Mouse (Mus musculus) right cerebral cortex, postnatal 36 days (tissue): ENCODE measurements around the gene Flna.

Experiments used
- DNase-seq, 2 experiments: peaks; one replicate each; pipeline ENCODE4 v3.0.0; 2022; ENCODE audit warnings: low spot score in 2 of 2, mixed read lengths in 1 of 2

Gene Flna

DNA sequence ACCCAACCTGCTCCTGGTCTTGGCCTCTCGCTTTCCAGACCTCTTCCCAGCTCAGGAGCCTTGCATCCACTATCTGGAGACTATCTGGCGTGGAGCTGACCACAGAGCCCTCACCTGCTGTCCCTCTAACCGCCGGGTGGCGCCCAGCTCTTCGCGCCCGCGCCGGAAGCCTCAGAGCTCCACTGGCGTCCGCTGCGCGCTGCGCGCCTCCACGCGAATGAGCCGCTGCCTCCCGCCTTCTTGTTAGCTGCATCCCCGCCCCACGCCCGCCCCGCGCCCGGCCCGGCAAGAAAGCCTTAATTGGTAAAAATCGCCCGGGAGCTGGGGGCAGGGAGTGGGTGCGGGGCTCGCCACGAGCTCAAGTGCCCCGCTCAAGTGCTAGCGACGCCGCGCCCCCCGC lies at the start of gene Flna:
Gene Flna, minus strand, starts transcription at position 206 of the 400 bp plus-strand sequence.
- peak; percentile 36 to 51 for DNase-seq

DNA sequence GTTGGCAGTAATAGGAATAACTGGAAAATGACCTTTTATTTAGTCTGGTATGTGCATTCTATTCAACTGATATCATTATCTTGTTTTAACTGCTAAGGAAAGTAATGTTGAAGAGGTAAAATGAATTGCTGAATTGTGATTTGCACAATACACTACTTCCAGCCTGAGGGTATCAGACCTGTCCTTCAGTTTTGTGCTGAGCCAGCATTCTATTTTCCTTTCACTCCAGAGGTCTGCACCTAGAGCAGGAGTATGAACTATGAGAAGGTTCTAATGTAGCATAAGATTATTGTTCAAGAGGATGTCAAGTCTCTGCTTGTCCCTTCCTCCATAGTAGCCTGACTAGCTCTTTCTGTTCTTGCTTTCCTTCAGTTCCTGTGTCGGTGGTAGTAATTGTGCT lies 48.7 kb upstream of the Flna start:
- no peak for DNase-seq

DNA sequence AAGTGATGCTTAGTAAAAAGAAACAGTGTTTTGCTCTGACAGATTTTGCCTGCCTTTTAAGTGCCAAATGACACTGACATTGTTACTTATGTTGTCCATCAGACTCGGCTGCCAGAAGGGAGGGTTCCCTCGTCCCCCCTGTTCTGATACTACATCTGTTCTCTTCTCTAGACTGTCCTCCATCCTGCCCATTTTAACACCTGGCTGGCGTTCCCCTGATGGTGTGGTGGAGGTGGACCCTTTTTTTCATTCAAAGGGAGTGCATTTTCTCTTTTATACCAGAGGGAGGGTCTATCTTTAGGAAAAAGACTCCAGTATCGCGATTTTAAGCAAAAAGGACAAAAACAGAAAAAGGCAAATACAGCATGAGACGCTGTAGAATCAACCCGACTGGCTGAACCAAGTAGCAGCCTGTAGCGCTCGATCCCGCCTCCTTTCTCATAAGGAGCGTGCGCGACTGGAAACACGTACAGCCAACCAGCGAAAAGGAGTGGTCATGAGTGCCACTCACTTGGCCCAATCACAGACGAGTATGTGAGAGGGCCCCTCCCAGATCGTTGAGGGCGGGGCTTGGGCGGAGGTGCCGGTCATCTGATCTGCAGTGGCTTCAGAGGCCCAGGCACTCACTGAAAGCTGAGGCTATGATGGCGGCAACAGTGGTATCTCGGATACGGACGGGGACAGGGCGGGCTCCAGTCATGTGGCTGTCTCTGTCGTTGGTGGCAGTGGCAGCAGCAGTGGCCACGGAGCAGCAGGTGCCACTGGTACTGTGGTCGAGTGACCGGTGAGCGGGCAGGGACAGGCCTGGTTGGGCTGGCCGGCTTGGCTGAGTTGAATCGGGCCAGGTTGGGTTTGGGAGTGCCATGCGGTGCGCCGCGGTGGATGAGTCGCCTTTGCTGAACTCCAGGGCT lies 47.2 kb upstream of the Flna start, which contains the start of gene Atp6ap1:
Gene Atp6ap1, plus strand, starts transcription at position 560 of the 911 bp plus-strand sequence.
- peak; percentile 92 to 95 for DNase-seq

DNA sequence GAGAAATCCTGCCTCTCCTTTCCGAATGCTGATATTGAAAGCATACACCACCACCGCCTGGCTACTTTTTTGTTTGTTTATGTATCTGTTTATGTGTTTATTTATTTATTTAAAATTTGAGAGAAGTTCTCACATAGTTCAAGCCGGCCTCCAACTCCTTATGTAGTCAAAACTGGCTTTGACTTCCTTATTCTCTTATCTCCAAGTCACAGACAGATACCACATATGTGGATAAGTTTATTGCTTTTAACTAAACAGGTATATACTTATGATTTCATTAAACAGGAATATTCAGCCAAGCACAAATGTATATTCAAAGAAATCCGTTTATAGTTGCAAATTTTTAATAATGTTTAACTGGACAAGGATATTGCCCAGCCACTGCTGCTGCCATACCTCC lies 43.8 kb upstream of the Flna start:
- DNase-seq, result no peak

DNA sequence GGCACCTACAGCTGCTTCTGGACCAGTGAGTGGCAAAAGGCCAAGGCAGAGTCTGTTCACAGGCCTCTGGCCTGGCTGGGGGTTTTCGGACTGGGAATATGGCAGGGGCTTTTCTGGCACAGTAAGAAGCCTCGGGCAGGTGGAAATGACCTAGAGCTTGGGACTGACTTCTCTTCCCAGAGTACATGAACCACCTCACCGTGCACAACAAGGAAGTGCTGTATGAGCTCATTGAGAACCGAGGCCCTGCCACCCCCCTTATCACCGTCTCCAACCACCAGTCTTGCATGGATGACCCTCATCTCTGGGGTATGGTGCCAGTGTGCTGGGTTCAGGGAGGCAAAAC lies 33.4 kb upstream of the Flna start:
- no peak for DNase-seq

DNA sequence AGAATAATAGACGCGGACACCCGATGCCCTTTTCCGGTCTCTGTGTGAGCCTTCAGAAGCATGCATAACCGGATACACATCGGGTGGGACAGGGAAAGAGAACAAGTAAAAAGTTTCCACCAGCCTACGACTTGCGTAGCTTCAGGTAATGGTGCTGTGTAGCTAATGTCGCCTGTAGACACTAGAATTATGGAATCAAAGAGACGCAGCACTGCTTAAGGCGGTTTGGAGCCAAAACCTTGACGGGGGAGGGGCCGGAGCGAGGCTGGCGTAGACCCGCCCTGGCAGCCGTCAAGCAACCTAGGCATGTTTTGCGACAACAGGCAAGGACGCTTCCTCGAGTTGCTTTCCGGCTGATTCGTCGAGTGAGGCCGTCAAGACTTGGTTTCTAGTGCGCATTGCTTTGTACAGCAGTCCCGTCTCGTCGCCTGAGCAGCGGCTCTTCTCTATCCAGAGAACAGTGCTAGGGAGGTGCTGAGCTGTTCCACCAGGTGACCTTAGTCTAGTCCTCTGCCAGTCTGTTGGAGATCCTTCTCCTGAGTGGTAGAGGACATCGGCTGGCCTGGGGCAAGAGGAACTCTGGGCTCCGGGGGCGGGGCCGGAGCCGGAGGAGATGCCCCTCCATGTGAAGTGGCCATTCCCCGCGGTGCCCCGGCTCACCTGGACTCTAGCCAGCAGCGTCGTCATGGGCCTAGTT lies 32.9 kb upstream of the Flna start:
- DNase-seq, result peak; percentile 81 to 82

DNA sequence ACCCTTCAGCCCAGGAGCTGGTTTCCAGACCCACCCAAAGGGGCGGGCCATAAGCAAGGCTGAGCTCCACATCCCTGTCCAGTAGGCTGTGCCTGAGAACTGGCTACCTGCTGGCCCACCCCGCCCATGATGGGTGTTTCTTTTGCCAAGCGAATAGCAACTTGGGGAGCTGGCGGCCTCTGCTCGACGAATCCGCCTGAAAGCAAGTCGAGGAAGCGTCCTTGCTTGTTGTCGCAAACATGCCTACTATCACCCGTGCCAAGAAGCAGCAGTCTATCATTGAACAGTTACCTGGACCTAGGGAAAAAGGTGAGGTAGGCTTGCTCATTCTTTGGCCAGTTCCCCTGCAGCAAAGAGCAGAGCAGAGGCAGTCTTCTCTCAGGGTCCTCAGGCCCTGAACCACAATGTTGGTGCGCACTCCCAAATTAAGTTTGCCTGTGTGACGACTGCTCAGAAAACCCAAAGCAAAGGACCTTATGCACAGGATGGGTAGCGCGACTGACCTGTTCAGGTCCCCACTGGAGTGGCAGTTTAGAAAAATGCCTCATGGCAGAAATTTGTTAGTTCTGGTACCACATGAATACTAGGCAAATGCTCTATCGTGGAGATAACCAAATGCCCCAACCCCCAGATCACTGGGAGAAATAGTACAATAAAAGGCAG lies 32.2 kb upstream of the Flna start, which contains the start of the genes Taz and Dnase1l1:
Gene Taz, plus strand, starts transcription at position 181 of the 663 bp plus-strand sequence.
Gene Dnase1l1, minus strand, starts transcription at position 606 of the 663 bp plus-strand sequence.
- DNase-seq, result peak; percentile 25 to 53

DNA sequence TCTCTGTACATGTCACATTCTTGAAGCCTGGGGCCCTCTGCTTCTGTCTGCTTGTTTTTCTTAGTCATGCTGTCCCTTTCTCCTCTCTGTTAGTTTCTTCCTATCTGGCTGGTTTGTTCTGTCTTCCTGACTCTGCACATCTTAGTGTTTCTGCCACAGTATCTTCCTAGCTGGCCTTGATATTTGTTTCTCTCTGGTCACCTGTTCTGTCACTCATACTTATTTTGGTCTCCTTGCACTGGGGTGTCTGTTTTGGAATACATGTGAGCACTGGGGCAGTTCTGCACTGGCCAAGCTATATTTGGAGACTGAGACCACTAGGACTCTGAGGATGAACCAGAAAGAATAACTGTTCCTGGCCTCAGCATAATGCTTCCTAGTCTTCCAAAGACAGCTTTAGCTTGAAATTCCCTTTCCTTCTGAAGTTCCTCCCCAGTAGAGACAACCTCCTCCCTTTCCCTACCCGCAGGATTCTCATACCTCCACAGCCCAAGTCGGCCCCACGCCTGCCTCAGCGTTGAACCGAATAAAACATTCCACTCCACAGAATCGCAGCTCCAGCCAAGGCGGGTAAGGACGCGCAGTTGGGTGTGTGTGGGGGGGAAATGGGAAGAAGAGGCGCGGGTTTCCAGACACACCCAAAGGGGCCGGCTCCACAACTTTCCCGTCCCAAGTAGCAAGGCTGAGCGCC lies 31.6 kb upstream of the Flna start:
- no peak for DNase-seq

DNA sequence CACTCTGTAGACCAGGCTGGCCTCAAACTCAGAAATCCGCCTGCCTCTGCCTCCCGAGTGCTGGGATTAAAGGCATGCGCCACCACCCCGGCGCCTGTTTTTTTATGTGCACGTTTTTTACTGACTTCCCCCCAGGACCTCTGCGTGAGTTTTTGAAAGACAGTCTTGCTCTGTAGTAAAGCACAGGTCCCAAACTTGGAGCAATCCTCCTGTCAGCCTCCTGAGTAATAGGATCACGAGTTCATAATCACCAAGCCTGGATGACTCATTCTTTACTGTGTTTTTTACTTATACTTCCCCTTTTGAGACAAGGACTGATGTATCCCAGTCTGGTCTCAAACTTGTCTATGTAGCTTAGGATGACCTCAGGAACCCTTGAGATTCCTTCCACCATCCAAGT lies 28.3 kb upstream of the Flna start:
- no peak for DNase-seq

DNA sequence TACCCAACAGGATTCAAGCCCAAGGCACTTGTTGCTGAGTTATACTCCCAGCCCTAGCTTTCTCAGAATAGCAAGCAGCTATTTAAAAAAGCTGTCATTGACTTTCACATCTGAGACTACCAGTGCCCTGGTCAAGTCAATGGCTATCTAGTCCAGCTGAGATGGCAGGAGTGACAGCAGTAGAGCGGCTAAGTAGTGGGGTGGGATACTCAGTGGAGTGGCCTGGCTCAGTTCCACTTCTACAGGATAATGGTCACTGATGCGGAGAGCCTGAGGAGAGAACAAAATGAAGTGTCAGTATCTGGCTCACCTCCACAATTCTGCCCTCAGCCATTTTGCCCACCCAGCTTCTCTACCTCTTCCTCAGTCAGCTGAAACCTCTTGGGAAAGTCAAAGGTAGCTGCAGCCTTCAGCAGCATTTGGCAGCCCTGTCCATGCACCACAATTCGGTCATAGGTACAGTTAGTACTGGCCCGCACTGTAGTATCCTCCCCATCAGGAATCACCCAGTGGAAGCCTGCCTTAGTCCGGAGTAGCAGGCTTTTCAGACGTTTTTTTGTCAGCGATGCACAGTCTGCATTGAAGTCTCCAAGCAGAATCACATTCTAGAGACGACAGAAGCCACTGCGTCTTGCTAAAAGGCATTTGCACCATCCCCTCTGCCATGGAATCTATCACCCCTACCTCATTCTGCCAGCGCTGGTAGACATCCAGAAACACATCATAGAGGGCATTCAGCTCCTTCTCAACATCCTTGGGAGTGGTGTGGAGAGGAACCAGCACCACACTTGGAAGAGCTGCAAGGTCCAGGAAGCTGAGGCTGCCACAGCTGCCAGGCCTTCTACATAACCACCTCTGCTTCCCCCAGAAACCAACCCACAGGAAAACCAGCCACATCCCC lies 24.1 kb upstream of the Flna start:
- DNase-seq, result no peak

DNA sequence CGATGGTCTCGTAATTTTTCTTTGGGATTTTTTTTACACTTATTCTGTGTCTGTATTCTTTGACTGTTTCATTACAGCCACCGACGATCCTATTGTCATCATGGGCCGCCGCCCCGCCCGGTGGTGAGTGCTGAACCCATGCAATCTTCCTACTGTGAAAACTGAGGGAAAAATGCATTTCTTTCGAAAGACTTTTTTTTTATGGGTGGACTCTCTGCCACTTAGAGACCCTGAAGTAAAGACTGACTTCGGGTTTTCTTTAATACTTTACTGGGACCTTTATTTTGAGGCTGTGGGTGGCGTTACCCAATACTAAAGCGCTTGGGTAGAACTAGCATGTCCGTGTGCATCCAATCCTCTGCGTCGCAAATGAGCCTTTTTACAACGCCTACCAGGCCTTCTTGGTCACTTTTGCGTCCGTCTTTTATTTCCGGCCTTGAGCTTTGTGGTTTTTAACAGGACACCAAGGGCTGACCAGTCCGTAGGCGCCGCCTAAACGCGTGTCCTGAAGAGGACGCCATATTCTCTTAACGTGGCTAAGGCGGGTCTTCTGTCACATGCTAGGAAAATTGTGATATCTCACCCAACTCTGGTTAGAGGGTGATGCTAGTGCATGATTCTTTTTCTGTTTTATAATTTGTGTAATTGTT lies 21.4 kb upstream of the Flna start:
- DNase-seq, result no peak

DNA sequence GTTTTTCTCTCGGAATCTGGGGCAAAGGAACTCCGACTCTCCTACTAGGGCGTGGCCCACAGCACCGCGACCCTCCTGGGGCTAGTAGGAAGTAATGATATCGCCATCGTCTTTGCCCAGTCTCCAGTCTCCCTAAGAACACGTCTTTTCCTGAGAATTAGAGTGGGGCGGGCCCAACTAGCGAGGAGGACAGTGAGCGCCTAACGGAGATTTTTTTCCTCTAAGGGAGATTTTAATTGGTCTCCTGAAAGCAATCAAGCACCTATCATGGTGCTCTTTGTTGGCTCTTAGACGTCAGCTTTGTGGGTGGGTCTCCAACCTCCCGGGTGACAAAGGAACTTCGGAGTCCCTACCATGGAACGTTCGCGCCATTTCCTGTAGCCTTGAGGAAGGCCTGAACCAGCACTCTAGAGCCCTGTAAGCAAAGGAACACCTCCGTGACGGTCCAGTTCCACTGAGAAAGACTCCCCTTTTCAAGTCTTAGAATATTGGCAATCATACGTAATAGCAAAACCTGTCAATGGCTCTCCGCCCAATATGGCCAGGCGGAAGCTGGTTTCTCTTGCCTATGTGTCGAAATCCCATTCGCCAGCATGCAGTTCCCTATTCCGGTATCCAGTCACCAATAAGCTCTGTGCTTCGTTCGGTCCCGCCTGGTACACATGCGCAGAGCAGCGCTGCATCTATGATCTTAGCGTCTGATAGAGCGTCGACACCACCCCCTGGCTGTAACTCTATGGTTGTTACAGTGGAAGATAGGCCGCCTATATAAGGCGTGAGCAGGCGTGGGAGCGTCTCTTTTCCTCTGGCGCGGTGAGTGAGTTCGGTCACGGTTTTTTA lies 20.7 kb upstream of the Flna start, which contains the start of gene Rpl10:
Gene Rpl10, plus strand, starts transcription at position 751 of the 840 bp plus-strand sequence.
- peak; percentile 87 to 93 for DNase-seq

DNA sequence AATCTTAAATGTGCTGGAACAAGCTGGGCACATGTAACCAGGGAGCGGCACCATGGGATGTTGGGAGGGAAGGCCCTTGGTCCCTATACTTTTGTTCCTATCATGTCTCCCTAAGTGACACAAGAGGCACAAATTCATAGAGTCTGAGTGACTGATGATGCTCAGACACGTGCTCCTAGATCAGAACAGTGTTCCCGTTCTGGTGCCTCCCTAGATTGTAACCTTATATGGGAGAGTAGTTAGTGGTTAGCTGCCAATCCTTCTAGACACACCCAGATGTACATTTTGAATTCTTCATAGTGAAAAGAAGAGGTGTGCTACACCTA lies 20.1 kb upstream of the Flna start:
- DNase-seq, result peak in 1 of 2 experiments; percentile 10

DNA sequence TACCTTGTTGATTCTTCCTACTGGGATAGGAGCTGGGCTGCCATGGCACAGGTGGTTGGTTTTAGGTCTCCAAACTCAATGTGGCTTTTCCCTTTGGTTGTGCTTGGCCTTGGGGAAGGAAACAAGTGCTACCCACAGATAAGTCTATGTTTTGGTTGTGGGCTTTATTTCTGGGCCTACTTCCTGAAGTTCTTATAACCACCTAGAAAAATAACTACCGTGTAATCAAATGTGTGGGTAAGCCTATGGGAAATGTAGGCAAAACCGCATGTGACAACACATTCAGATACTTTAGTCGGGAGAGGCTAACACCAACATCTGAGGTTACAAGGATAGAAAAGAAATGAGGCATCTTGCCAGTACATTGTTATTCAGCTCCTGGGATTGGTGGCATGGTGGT lies 8.1 kb upstream of the Flna start:
- DNase-seq, result no peak

DNA sequence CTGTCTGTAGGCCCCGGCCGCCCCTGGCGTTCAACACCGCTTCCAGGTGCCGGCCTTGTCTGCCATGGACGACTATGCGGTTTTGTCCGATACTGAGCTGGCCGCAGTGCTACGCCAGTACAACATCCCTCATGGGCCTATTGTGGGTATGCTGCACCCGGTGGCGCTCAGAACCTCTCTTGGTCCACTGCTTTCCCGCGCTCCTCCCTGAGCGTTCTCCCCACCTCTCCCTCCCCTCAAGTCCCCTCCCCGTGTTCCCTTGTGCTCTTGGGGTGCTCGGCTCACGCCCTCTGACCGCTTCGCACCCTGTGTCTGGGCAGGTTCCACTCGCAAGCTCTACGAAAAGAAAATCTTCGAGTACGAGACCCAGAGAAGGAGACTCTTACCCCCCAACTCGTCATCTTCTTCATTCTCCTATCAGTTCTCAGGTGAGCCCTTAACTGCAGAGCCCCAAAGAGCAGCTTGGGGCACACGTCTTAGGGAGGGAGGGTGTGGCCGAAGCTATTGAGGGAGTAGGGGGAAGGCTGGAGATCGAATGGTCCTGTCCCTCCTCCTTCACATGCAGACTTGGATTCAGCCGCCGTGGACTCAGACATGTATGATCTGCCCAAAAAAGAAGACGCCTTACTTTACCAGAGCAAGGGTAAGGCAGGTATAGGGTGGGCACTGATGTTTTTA lies 5.4 kb upstream of the Flna start:
- no peak for DNase-seq

DNA sequence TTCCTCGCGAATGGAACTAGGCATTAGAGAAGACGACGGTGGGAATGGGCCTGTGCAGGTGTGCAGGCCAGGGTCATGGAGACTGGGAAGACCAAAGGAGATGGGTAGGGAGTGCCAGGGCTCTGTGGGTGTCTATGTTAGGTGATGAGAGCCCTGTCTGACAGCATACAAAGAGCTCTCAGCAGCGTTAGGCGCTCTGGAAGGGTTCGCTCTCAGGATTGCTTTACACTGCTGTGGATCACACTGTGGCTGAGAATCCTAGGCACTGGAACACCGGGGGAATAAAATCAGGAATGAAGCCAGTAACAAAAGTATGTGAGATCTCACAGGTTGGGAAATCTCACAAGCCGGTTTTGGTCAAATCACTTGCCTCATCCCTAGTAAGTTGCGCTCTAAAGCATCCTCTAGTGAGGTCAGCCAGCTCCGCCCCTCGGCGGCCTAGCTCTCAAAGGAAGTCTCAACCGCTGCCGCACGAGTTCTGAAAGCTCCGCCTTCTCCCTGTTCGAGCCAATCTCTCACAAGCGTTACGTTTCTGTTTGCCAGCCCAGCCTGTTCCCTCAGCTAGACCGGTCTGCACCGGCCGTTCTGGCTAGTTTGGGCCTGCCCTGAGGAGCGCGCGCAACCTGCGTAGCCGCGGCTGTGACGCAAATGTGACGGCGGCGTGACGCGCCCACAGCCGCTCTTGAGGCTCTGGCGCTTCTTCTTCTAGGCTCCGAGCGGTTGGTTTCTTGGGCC lies 4.7 kb upstream of the Flna start, which contains the start of gene Emd:
Gene Emd, plus strand, starts transcription at position 535 of the 735 bp plus-strand sequence.
- peak; percentile 83 to 92 for DNase-seq

DNA sequence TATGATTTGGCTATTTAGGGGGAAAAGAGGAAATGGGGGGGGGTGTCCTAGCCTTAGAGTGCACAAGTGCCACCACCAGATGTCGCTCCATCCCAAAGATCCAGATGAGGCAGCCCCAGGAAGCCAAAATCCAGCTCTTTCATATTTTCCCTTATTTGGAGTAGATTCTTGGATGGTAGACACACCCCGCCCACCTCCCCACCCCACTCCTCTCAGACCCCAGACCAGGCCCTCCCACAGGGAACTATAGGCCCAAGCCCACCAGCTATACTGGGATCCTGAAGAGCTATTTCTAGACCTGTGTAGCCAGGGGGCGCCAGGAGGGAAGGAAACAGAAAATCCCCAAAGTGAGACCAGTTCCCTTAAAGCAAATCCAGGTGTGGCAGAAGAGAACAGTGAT lies 969 bp downstream of the Flna start:
- DNase-seq, result no peak

DNA sequence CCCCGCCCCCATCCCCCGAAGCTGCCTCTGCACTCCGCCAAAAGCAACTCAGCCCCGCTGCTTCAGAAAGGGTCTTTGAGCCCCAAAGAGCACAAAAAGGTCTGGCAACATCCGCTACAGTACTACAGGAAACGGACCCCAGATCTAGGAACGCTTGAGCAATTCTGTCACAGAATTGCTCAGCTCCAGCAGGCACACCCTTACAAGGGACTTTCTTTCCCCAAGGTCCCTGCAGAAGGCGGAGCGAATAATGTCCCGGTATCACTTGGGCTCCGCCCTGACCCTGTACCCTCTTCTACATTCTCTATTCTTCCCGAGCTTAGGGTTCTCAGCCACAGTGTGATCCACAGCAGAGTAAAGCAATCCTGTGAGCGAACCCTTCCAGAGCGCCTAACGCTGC lies 2.9 kb downstream of the Flna start:
- DNase-seq, result no peak
